Mouse (Mus musculus): ENCODE measurements around the gene Twnk.

Twnk gene

DNA sequence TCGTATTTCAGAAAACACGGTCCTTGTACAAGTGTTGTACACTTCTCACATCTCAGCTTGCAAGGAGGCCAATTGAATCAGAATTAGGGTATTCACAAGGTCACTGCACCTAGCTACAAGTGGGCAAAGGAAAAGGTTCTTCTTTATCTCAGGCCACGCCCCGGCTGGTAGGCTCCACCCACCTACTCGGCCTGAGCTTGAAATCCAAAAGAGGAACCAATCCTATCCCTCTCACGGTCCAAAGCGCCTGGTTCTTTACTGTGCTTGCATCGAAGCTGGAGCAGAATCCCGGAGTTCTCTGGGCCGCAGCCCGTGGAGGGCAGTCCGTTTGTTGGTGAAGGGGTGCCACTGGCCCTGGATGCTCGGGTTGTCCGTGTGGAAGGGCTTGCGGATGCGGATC, at the start of gene Twnk:
Gene Twnk (plus strand): TSS at position 220 of the 400 bp plus-strand sequence.
- in situ Hi-C loops (cut with MboI, MseI), result loop anchor here (5.0 kb wide), 1 partner anchor 42 kb away; the partner anchor contains the start of genes Pdzd7 and Sfxn3

DNA sequence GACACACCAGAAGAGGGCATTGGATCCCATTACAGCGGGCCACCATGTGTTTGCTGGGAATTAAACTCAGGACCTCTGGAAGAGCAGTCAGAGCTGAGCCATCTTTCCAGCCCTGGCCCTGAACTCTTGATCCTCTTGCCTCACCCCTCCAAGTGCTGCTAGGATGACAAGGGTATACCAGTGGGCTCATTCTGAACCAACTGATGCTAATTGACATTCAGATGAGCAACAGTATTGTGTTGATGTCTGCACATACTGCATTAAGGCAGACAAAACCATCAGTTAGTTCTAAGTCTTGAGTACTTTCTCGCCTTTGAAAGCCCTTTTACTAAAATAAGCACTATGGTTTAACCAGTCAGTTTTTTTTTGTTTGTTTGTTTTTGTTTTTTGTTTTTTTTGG, 45.8 kb upstream of the Twnk start:
- in situ Hi-C loops (cut with MboI, MseI), result no loop called here

DNA sequence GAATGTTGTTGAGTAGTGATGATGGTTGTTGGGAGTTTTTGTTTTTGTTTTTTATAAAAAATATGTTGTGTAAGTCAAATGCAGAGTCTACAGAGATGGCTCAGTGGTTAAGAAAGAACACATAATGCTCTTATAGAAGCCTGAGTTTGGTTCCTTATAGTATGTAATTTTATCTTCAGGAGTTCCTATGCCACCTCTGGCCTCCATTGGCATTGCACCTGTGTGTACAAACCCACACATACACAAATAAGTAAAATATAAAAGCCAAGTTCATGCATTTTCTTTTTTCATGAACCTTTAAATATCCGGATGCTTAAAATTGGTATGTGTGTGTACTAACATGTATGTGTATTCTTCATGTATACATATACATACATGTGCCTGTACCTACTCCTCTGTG, 39.5 kb upstream of the Twnk start:
- in situ Hi-C loops (cut with MboI, MseI), result no loop called here

GRCm38 (mm10) chr19:44968329-44968728, 37.1 kb upstream of the Twnk start:
- in situ Hi-C loops (cut with MboI, MseI), result no loop called here

DNA sequence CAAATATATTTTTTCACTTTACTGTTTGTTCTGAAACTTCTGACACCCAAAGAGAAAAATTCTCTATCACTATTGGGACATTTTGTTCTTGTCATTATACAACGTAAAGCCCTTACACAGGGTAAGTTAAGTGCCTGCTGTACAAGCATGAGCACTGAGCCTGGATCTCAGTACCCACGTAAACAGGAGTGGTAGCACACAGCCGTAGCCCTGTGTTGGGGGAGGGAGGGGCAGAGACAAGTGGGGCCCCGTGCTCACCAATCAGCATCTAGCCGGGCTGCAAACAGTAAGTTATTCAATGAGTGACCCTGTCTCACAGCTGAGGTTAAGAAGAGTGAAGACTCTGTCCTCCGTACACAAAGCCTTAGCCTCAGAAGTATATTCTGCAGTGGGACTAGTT, 28.8 kb upstream of the Twnk start:
- in situ Hi-C loops (cut with MboI, MseI), result loop anchor here (5.0 kb wide), 1 partner anchor 39 kb away; no protein-coding TSS in a partner anchor

GRCm38 (mm10) chr19:44977148-44977547, 28.3 kb upstream of the Twnk start:
- in situ Hi-C loops (cut with MboI, MseI), result loop anchor here (5.0 kb wide), 1 partner anchor 40 kb away; no protein-coding TSS in a partner anchor

DNA sequence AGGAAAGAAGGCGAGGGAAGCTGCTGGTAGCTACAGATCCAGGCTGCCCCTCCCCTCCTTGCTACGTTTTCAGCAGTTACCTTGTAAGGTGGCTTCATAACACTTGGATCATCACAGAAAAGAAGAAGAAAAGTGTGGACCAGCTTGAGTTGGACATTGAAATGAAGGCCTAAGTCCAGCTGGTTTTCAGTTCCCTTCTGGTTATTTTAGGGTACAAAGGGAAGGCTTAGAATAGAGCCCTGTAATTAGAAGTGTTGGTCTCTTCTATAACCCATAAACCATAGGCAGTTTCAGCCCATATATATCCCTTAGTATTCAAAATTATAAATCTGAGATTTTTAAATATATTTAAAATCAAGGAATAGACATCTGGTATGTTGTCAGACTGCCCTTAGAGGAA, 24.7 kb upstream of the Twnk start:
- in situ Hi-C loops (cut with MboI, MseI), result no loop called here

DNA sequence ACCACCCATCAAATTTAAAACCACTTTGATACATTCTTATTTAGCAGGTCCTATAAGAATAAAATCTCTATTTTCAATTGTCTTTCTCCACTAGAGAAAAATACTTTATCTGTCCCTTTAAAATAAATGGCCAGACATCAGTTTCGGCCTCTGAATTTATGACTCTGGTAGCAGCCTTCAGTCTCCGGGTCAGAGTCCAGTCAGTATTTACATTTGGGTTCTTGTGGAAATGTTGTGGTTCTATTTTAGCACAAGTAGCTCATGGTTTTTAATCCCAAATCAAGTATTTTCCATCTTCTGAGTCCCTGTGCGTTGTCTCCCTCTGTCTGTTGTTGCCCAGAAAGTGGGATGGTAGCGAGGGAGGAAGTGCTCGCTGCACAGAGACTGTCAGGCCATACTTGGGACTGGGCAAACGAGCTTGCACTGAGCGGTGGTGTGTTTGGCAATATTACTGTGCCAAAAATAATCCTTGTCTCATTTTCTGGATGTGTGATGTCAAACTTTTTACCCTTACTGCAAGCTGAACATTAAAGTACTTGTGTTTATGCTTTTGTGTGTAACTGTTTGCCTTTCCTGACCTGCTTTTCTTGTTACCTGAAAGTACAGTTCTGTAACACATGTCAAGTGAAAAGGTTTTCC, 22.9 kb upstream of the Twnk start:
- in situ Hi-C loops (cut with MboI, MseI), result no loop called here

DNA sequence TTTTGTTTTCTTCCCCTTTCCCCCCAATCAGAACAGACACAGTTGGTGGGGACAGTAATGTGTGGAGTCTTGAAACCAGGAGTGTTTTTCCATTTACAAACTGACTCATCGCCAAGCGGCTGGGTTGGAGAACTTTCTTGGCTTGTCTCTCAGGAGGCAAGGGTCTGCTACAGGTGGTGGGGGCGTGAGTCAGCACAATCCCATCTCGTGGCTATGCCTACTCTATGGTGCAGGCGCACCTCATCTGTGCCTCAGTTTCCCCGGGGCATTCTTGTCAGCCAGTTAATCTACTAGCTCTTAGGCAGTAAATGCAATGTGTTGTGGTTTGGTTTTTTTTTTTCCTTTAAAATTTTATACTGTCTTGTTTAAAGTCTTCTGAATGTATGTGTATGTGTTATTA, 22.1 kb upstream of the Twnk start:
- in situ Hi-C loops (cut with MboI, MseI), result no loop called here

- in situ Hi-C loops (cut with MboI, MseI), result no loop called here
These were observed 21.0 kb upstream of the Twnk start for GRCm38 (mm10) chr19:44984420-44984819.

- in situ Hi-C loops (cut with MboI, MseI), result no loop called here
These were observed 20.1 kb upstream of the Twnk start for GRCm38 (mm10) chr19:44985159-44985988.

DNA sequence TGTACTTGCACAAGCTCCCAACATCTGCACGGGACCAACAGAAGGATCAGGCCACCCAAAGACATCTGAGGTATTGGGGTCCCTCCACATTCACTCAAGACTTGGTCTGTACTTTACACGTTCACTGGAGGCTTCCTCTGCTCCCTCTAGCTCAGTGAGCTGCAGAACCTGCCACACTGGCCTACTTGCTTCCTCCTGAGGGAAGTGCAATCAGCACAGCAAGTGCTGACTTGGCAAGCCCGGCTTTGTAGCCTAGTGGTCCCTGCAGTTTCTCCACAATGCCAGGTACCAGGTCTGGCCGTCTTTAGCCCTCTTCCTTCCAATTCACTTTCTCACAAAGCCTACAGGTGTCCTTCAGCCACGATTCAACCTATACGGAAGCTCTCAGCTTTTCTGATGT, 18.5 kb upstream of the Twnk start:
- in situ Hi-C loops (cut with MboI, MseI), result no loop called here

DNA sequence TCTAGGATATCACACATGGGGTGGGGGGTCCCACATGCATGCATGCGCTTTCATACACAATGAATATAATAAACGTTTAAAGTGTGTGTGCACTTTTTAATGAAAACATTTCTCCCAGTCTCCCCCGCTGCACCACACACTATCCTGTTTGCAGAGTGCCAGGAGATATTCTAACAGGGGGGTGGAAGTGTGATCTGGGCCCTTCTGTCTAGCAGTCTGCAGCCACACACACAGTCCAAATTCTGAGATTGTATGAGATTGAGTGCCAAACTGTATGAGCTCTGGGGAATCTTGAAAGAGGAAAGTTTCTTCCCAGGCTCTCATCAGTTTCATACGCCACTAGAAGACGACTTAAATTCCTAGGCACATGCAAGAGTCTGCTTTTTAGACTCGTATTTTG, 17.6 kb upstream of the Twnk start:
- in situ Hi-C loops (cut with MboI, MseI), result no loop called here

DNA sequence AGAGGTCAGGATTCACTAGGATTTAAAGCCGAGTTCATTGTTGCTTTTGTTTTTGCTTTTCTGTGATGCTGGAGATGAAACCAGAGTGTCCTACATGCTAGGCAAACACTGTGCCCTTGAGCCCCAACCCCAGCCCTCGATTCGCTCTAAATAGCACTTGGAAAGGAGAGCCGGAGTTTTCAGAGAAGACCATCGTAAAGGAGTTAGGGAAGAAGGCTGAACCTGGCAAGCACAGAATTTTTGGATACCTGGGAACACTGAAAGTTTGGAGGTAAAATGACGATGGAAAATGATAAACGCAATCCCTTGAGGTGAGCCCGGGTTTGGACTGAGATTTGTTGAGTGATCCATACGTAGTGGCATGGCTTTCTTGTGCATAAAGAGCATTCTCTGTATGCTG, 17.1 kb upstream of the Twnk start:
- in situ Hi-C loops (cut with MboI, MseI), result no loop called here

GRCm38 (mm10) chr19:44988831-44989566, 16.5 kb upstream of the Twnk start, which contains the start of gene Sema4g:
Sema4g (plus strand) TSS chr19:44989101.
- in situ Hi-C loops (cut with MboI, MseI), result no loop called here

DNA sequence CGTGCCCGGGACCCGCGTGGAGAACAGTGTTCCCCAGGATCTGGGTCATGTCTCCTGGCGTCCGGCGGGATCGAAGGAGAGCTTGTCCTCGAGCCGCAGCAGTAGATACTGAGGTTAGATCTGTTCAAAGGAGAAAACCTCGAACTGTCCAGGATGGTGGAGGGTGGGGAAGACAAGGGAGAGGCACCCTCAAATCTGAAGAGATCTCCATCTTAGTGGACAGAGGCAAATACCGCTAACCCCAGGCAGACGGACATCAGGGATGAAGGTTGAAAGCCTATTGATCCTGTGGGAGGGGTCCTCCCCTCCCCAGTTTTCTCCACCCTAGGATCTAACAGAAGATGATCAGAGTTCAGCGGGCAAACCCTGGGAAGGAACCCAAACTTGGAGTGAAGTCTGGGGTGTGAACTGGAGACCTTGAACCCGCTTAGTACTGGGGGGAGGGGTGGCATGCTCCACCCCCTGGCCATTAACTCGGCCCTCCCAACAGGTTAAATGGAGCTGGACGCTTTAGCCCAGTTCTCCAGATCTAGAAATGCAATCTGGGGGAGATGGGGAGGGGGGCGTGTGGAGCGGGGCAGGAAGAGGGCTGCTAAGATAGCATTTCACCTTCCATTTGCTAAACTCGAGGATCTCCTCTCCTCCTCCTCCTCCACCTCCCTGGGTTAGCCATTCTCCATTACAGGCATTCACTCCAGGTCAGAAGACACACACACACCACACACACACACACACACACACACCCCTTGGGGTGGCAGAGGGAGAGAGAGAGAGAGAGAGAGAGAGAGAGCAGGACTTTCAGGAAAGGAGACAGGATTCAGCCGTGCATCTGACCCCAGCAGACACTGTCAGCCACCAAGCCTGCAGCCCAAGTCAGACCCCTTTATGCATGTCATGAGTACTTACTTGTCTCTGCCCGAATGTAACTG, 15.6 kb upstream of the Twnk start:
- in situ Hi-C loops (cut with MboI, MseI), result no loop called here

DNA sequence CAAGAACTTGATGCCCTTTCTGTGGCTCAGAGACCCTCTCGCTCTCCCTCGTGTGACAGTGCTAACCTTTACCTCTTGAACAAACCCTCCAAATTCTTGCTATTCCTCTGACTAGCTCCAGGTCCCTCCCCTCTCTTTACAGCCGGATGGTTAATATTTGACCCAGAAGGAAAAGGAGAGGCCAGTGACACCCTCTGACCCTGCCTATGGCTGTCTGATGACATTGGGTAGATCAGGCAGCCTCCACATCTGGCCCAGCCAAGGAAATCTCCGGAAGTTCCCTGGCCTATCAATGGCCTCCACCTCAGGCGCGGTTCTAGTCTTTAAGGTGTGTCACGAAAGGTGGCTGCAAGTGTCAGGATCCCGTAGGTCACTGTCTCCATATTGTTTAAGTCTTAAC, 14.4 kb upstream of the Twnk start:
- in situ Hi-C loops (cut with MboI, MseI), result no loop called here

GRCm38 (mm10) chr19:44992246-44992645, 13.2 kb upstream of the Twnk start:
- in situ Hi-C loops (cut with MboI, MseI), result no loop called here

GRCm38 (mm10) chr19:44992712-44993111, 12.8 kb upstream of the Twnk start:
- in situ Hi-C loops (cut with MboI, MseI), result no loop called here

GRCm38 (mm10) chr19:44997786-44998185, 7.7 kb upstream of the Twnk start:
- in situ Hi-C loops (cut with MboI, MseI), result no loop called here

GRCm38 (mm10) chr19:44999647-45000046, 5.8 kb upstream of the Twnk start:
- in situ Hi-C loops (cut with MboI, MseI), result no loop called here
